Mouse (Mus musculus) C2C12 (cell line): ENCODE measurements at regions not wholly inside any gene's neighbourhood (a gene's known extent, or its start where the extent isn't known, plus 50 kb on each side); places are given as distances from the start of the nearest gene placed in this dataset.

Experiments used
- H3K27me3 ChIP-seq: one replicate; pipeline ENCODE4 v1.6.1; 2011; ENCODE audit not compliant: control insufficient read depth, insufficient read depth, insufficient read length
- H3K36me3 ChIP-seq: one replicate; pipeline ENCODE4 v1.6.1; 2011; ENCODE audit not compliant: control insufficient read depth, insufficient read depth
- H3K4me3 ChIP-seq: one replicate; pipeline ENCODE4 v1.5.1; 2011; ENCODE audit warnings: mild to moderate bottlenecking, control low read depth; ENCODE audit not compliant: poor library complexity, insufficient read depth, severe bottlenecking
- H3K79me2 ChIP-seq: one replicate; pipeline ENCODE4 v1.6.1; 2011; ENCODE audit not compliant: control insufficient read depth, insufficient read depth
- H3K79me3 ChIP-seq: one replicate; pipeline ENCODE4 v1.6.1; 2011; ENCODE audit warnings: low read depth, control low read depth
- H3ac ChIP-seq: one replicate; pipeline ENCODE3; 2011; ENCODE audit warnings: low read depth; ENCODE audit not compliant: control insufficient read depth, insufficient read length
- CEBPB ChIP-seq: IDR thresholded peaks from one replicate; pipeline ENCODE4 v1.6.1; 2011; ENCODE audit warnings: low read depth, mild to moderate bottlenecking, control low read depth, moderate library complexity
- CTCF ChIP-seq: IDR thresholded peaks from one replicate; pipeline ENCODE4 v1.5.1; 2011; ENCODE audit not compliant: control insufficient read depth, insufficient read depth, insufficient read length
- FOSL1 ChIP-seq: IDR thresholded peaks from one replicate; pipeline ENCODE4 v1.8.0; 2011; ENCODE audit warnings: mild to moderate bottlenecking, low read length; ENCODE audit not compliant: poor library complexity, insufficient read depth, severe bottlenecking
- MAX ChIP-seq: IDR thresholded peaks from one replicate; pipeline ENCODE4 v1.6.1; 2011; ENCODE audit warnings: mild to moderate bottlenecking, control low read depth
- MYOD1 ChIP-seq: IDR thresholded peaks from one replicate; pipeline ENCODE4 v1.6.1; 2011; ENCODE audit warnings: low read depth; ENCODE audit not compliant: control insufficient read depth, insufficient read length
- MYOG ChIP-seq: IDR thresholded peaks from one replicate; pipeline ENCODE4 v1.6.1; 2011; ENCODE audit not compliant: control insufficient read depth, insufficient read length; ENCODE audit errors: extremely low read depth
- USF1 ChIP-seq: IDR thresholded peaks from one replicate; pipeline ENCODE4 v1.6.1; 2011; ENCODE audit warnings: low read depth, mild to moderate bottlenecking, control low read depth, moderate library complexity

DNA sequence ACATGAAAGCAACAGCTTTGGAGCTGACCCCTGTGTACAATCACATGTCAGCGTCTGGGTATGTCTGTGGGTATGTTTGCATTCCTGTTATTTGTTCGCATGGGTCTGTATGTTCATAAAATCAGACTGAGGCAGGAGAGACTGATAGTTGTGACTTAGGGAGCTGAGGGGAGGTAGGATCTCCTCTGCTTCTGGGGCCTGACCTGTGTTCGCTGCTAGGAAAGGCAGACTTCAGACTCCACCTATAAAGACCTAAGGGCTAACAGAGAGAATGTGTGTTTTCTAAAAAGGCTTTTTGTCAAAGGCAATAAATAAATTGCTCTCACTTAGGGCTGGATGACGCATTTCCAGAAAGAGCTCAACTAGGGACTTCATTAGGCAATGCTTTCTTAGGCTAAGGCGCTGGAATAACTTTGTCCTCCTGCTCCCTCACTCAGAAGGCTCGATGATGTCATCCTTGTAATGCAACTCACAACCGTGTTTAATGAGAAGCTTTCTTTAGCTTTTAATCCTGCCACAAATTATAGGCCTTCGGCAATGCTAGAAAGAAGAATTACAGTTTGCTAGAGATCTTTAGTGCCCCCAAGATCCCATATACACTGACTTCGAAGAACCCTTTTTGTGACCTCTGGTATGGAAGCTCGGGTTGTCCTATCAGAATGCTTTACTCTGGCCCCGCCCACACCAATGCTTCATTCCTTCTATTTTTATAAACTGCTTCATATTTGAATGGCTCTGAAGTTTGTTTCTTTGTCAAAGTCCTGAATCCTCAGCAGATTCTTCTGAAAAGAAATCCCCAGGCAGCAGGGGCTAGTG lies 72.7 kb upstream of the Stac start:
- H3K27me3 ChIP-seq = no peaks in the 10 kb centered on the region
- no peaks in the 10 kb centered on the region for H3K36me3 ChIP-seq
- H3K4me3 ChIP-seq = no peak overlapping the region
- no peaks in the 10 kb centered on the region for H3K79me3 ChIP-seq
- TF ChIP-seq CEBPB (no peak), FOSL1 (no peak), CTCF (no peak), MYOG (no peak), MYOD1 (no peak), MAX (no peak), USF1 (no peak)
- no peaks in the 10 kb centered on the region for H3K79me2 ChIP-seq
- no peak overlapping the region for H3ac ChIP-seq

DNA sequence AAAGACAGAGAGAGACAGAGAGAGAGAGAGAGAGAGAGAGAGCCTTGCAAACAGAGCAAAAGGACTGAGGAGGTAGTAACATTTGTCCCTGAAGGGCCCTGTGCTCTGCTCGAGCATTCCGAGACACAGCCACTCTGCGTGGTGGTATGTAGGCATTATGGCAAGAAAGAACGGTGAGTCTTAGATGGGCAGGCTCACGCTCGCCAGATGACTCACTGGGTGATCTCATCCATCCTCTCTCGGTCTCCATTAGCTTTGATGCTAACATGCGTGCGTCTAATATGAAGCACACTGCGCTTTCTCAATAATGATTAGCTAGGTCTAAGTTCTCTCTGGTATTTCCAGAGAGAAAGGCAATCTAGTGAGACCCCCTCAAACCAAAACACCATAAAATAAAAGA lies 65.1 kb upstream of the Stac start:
- no peaks in the 10 kb centered on the region for H3K79me2 ChIP-seq
- H3K4me3 ChIP-seq = no peak overlapping the region
- TF ChIP-seq USF1 = no peak
- TF ChIP-seq CTCF = no peak
- no peak for TF ChIP-seq MAX
- no peak for TF ChIP-seq MYOG
- no peak for TF ChIP-seq CEBPB
- no peaks in the 10 kb centered on the region for H3K79me3 ChIP-seq
- no peaks in the 10 kb centered on the region for H3K36me3 ChIP-seq
- H3ac ChIP-seq = no peak overlapping the region
- no peaks in the 10 kb centered on the region for H3K27me3 ChIP-seq

DNA sequence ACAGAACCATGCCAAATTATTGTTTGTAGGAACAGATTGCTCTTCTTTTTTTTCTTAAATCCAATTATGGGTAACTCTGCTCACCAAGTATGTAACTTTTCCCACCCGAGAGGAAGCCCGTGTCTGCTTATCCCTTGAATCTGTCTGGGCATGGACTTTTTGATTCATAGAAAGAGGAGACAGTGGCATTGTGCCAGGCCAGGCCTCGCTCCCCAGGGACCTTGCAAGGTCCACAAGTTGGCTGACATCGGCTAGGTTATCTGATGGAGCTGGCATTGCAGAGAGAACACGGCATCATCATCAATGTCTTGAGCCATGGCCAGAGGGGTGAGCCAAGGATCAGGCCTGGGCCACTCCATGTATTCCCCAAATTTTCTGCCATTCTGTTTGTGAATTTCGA lies 56.0 kb upstream of the Stac start:
- Histone ChIP-seq H3K36me3 (no peaks in the 10 kb centered on the region), H3K79me3 (no peaks in the 10 kb centered on the region), H3ac (no peak overlapping the region), H3K4me3 (no peak overlapping the region), H3K79me2 (no peaks in the 10 kb centered on the region), H3K27me3 (no peaks in the 10 kb centered on the region)
- TF ChIP-seq MYOG = no peak

DNA sequence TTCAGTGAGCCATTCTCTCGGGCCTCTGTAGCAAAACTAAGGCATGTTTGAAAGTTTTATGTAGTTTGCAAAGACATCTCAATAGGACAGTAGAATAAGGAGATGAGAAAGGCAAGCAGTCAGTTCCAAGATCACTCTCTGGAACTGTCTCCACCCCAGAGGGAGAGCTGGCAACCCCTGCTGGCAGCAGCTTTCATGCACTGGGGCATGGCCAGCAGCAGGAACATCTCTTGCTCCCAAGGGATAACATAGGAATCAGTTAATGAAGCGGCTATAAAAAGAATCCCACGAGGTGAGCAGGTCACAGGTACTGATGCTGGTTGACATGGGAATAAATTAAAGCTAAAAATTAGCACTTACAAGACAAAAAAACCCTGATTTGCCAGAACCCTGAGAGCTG lies 55.1 kb upstream of the Stac start:
- no peaks in the 10 kb centered on the region for H3K79me2 ChIP-seq
- no peaks in the 10 kb centered on the region for H3K79me3 ChIP-seq
- no peak for TF ChIP-seq FOSL1
- no peak for TF ChIP-seq MAX
- TF ChIP-seq CTCF = no peak
- TF ChIP-seq MYOG = no peak
- no peak for TF ChIP-seq CEBPB
- no peak for TF ChIP-seq MYOD1
- no peak for TF ChIP-seq USF1
- H3ac ChIP-seq = no peak overlapping the region
- H3K36me3 ChIP-seq = no peaks in the 10 kb centered on the region
- H3K27me3 ChIP-seq = no peaks in the 10 kb centered on the region
- H3K4me3 ChIP-seq = no peak overlapping the region
